Mouse (Mus musculus) skeletal muscle tissue, adult 2 months (tissue): ENCODE measurements around the gene Agbl2.
A peak's percentile ranks its signal among the peaks of the same experiment; 100 is the strongest.

Experiments used
- DNase-seq: peaks from one replicate; pipeline ENCODE4 v3.0.0-alpha.2; 2012; ENCODE audit warnings: low read depth, low spot score

Agbl2 gene

DNA sequence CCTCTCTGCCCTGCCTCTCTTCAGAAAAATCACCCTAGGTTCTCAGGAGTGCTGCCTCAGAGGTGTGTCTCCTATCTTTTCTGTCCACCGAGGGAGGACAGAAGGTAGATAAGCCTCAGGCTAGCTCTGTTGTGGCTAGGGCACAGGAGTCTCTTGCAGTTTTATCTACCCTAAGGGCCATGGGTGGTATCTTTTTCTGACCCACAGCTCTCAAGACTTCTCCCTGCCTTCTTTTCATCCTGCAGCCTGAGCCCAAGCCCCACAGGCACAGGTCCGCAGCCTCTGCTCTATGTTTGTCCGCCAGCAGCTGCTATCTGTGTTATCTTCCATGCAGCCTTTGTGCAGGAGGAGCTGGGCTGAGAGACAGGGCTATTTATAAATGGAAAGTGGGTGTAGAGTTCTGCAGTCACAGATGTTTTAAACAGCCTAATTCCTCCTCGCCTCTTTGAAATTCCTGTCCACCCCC, 87.6 kb downstream of the Agbl2 start:
- DNase-seq = peak; percentile 54

- DNase-seq = peak; percentile 88
Observed at GRCm38 (mm10) chr2:90871180-90871961, 88.8 kb downstream of the Agbl2 start.

GRCm38 (mm10) chr2:90874025-90874424, 91.5 kb downstream of the Agbl2 start:
- DNase-seq = peak; percentile 72

DNA sequence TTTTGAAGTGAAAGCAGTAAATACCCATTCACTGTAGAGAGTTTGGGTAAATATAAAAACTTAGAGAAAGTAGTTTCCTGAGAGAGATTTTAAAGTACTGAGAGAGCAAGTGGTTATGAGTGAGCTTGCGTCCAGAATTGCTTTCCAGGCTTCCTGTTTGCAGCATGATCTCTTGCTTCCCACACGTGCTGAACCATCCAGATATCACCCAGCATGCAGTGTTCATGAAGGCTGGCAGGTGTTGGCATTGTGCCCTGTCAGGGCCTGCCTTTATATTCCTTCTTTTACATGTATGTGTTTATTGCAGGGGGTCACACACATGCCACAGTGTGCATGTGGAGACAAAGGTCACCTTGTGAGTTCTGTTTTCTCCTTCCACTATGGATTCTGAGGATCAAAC, 92.7 kb downstream of the Agbl2 start:
- DNase-seq = no peak

DNA sequence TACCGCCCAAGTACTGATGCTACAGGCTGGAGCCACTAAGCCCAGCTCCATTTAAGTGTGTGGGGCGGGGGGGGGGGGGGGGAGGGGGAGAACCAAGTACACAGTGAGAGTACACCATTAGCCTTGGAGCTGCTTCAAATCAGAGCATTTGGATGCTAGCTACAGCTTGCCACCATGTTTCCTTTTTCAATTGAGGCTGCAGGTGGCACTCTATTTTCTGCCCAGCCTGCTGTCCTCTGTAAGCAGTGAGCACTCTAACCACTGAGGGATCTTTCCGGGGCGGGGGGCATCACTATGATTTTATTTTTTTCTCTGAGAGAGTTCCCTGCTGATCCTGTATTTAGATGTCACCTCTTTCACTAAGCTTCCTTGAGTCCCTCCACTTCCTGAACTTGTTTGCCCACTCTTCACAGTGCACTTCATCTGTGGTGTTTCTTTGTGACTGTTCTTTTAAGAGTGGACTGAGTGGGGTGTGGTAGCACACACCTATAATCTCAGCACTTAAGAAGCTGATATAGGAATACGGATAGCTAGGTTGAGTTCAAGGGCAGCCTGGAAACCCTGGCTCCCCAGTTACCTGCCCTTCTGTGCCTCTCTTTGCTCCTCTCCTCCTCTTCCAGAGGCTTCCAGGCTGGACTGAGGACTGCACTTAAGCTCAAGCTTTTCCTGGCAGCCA, 95.2 kb downstream of the Agbl2 start:
- DNase-seq = no peak

- no peak for DNase-seq
Observed at GRCm38 (mm10) chr2:90879419-90879818, 96.9 kb downstream of the Agbl2 start.

DNA sequence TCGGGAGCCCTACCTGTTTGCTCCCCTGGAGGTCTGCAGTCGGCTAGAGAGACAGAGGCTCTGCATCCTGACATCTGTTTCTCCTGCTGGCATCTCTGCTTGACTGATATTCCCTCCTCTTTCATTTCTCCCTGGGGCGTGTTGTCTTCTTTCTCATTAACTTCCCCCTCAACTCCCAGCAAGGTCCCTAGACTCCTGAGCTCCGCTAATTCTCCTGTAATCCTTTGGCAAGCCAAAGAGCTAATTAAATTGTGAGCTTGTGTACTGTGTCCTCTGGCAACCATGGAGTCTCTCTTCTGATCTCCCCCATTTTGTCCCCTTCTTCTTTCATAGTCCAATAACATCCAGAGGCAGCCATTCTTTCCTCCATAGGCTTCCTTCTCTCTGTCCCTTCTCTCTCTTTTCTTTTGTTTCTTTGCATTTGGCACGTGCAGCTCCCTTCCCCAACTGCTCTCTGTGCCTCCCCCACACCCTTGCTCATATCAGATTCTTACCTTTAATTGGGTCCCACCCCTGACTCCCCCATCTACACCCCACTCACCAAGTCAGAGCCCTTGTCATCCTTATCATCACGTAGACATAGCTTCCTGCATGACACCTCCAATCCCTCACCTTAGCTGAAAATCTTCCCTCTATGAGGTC, 97.7 kb downstream of the Agbl2 start:
- DNase-seq = no peak

- DNase-seq = no peak
Observed at GRCm38 (mm10) chr2:90881824-90882223, 99.3 kb downstream of the Agbl2 start.
